Mouse (Mus musculus): ENCODE measurements around the gene Pde7b.

DNA sequence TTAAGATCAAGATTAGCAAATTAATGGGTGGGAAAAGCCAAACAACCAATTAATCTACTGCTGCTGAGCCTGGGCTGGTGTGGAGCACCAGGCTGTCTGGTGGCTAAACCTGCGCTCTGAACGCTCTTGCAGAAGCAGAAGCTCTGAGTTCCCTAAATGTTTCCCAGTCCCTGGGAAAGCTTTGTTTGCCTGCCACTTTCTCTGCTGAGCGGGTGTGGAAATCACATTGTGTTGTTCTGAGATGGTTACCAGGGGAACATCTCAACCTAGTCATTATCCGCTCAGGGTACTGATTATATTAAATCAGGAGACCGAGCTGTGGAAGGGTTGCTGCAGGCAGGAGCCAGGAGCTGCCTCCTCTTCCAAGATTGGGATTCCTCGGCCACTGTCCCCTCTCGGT is 250.0 kb downstream of the Pde7b start:
- TF ChIP-seq CTCF (conservative IDR thresholded peaks at IDR 0.05 in 1 of 2, IDR thresholded peaks at IDR 0.05 in 1 of 2; ENCODE audit: low read depth in 2 of 2, low read length in 2 of 2) (no peak), E2F4 (IDR thresholded peaks at IDR 0.05; ENCODE audit: insufficient replicate concordance, low read depth, low read length) (no peak), ETS1 (conservative IDR thresholded peaks at IDR 0.05; ENCODE audit: low read depth, low read length) (no peak), POLR2A (IDR thresholded peaks at IDR 0.05; ENCODE audit: low read depth, low read length) (no peak), EP300 (IDR thresholded peaks at IDR 0.05; ENCODE audit: low read length) (no peak), GABPA (IDR thresholded peaks at IDR 0.05; ENCODE audit: insufficient replicate concordance, low read depth, low read length) (no peak), ZKSCAN1 (IDR thresholded peaks at IDR 0.05; ENCODE audit: borderline replicate concordance, low read depth, low read length) (no peak), USF1 (IDR thresholded peaks at IDR 0.05; ENCODE audit: low read depth, low read length) (no peak), TBP (conservative IDR thresholded peaks at IDR 0.05; ENCODE audit: low read depth, low read length) (no peak), TCF12 (IDR thresholded peaks at IDR 0.05; ENCODE audit: low read depth, low read length) (no peak), ZNF384 (IDR thresholded peaks at IDR 0.05; ENCODE audit: low read depth, low read length) (no peak), USF2 (conservative IDR thresholded peaks at IDR 0.05; ENCODE audit: low read depth, low read length) (no peak), HCFC1 (IDR thresholded peaks at IDR 0.05; ENCODE audit: low read depth, low read length) (no peak), NELFE (IDR thresholded peaks at IDR 0.05; ENCODE audit: low read depth, low read length) (no peak)

All from CH12.LX (cell line).